Mouse (Mus musculus) heart, embryonic 12.5 days (tissue): Measurements from ENCODE around the gene Tas2r143. TPM values are rescaled to one million over a fixed set of nuclear protein-coding genes. Genes with fewer than 3 reads are reported as not detected.

ENCODE experiments used
- ATAC-seq: fragments of 200-750 bp; cut with Nextera tagmentation; 2 replicates; pipeline ENCODE4 v1.8.0; 2017; ENCODE audit warnings: moderate TSS enrichment, moderate library complexity; ENCODE audit not compliant: insufficient number of reproducible peaks, low FRiP score
- H3K27ac ChIP-seq: fragments of 300-500 bp; sonication (generic); 2 replicates; pipeline ENCODE4 v1.5.1; 2016; ENCODE audit warnings: mild to moderate bottlenecking, moderate library complexity; ENCODE audit not compliant: poor library complexity, severe bottlenecking
- H3K27me3 ChIP-seq: fragments of 300-500 bp; sonication (generic); replicated peaks from 2 replicates; pipeline ENCODE4 v1.6.1; 2016; ENCODE audit warnings: mild to moderate bottlenecking, moderate library complexity
- H3K36me3 ChIP-seq: fragments of 300-500 bp; sonication (generic); 2 replicates; pipeline ENCODE4 v1.6.1; 2016; ENCODE audit warnings: mild to moderate bottlenecking, moderate library complexity
- H3K4me1 ChIP-seq: fragments of 300-500 bp; sonication (generic); replicated peaks from 2 replicates; pipeline ENCODE4 v1.6.1; 2016; ENCODE audit warnings: mild to moderate bottlenecking
- H3K4me2 ChIP-seq: fragments of 300-500 bp; sonication (generic); 2 replicates; pipeline ENCODE4 v1.6.1; 2016; ENCODE audit warnings: mild to moderate bottlenecking, moderate library complexity
- H3K4me3 ChIP-seq: fragments of 300-500 bp; sonication (generic); 2 replicates; pipeline ENCODE4 v1.5.1; 2016; ENCODE audit warnings: mild to moderate bottlenecking
- H3K9ac ChIP-seq: fragments of 300-500 bp; sonication (generic); 2 replicates; pipeline ENCODE4 v1.6.1; 2016; ENCODE audit warnings: mild to moderate bottlenecking, moderate library complexity
- H3K9me3 ChIP-seq: fragments of 300-500 bp; sonication (generic); replicated peaks from 2 replicates; pipeline ENCODE4 v1.6.1; 2016; ENCODE audit warnings: mild to moderate bottlenecking, moderate library complexity
- WGBS: fragments of 180-500 bp; shearing (Covaris S2); methylation state at CpG from one replicate; pipeline ENCODE4 v1.1.7; 2016; 5-methylcytosine and 5-hydroxymethylcytosine counted together
- polyA plus RNA-seq: library from polyadenylated mRNA; unstranded; fragments of >200 nt; fragmentation: Nextera tagmentation; extraction: Ambion mirVana; gene quantifications from 2 replicates; pipeline ENCODE4 v1.2.1, GENCODE M21; 2016

The Tas2r143 gene
- polyA plus RNA-seq, 1 experiment from 2014 or later = not detected

DNA sequence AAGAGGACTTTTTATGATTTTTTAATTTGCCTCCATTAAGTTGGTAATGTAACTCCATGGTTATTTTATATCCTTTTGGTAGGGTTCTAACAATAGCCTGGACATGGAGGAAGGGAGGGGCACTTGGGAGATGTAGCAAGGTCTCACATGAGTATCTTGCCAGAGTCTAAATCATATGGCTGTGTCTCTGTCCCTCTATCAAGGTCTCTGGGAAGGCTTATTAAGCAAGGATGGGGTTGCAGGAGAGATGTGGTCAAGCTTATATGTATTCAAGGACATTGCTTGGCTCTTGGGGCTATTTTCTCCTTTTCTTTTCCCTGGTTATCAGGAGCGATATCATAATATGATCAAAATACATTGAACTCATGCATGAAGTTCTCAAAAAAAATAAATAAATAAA is 1.0 kb upstream of the Tas2r143 start:
- ATAC-seq = no peak
- 100% methylated on average over 1 of the region's 1 CpGs for WGBS
- Histone ChIP-seq H3K4me1 (0 out of 2 replicates have a peak, but pooled peaks cover 8% of the 10 kb centered on the region), H3K36me3 (no peaks in the 10 kb centered on the region), H3K9me3 (no peaks in the 10 kb centered on the region), H3K27ac (no peak overlapping the region), H3K4me2 (no peak overlapping the region), H3K9ac (no peak overlapping the region), H3K27me3 (0 out of 2 replicates have a peak, but pooled peaks cover 3% of the 10 kb centered on the region), H3K4me3 (no peak overlapping the region)

DNA sequence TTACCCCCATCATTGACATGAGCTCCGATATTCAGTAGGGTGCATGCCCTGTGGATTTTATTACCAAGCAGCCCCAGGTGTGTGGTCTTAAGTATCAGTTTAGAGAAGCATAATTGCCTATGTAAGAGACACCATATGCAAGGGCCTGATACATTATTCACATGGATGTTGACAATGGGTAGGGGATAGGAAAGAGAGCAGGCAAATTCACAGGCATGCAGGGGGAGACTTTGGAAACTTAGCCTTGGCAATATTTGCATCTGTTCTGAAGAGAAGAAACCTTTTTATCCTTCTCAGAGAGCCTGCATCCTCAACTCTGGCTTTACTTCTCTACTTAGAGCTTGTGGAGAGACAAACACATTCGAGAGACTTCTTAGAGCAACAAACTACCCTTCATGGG is 5.1 kb downstream of the Tas2r143 start, which contains the start of gene Tas2r135:
Gene Tas2r135, plus strand, starts transcription at position 301 of the 400 bp plus-strand sequence.
- Histone ChIP-seq H3K4me2 (no peak within 1 kb of the TSS), H3K4me3 (no peak within 1 kb of the TSS), H3K9ac (no peak within 1 kb of the TSS), H3K27me3 (peaks cover 9% of the 10 kb centered on the region; the same call in 1 of the 2 replicates), H3K9me3 (no peaks in the 10 kb centered on the region), H3K36me3 (no peaks in the 10 kb centered on the region), H3K4me1 (peaks cover 8% of the 10 kb centered on the region), H3K27ac (no peak within 1 kb of the TSS)
- WGBS = 72% methylated on average over 2 of the region's 2 CpGs
- no peak for ATAC-seq

DNA sequence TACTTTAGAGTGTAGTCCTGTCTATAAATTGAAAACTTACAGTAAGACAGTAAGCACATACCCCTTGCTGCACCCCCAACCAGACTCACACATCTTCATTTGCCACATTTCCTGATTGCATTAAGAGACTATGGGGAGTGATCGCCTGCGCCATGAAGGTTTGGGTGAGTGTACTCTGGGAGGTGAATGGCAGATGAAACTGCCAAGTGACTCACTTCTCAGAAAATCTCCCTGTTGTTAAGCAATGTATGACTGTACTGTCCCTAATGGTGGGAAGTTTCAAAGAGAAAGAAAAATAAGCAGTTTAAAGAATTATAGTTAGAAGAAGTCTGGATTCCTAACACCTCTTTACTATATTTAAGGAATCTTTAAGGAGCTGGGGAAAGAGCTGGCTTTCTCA is 19.4 kb downstream of the Tas2r143 start:
- WGBS = 80% methylated on average over 2 of the region's 2 CpGs
- no peak overlapping the region for H3K4me2 ChIP-seq
- H3K27ac ChIP-seq = no peak overlapping the region
- no peaks in the 10 kb centered on the region for H3K4me1 ChIP-seq
- no peaks in the 10 kb centered on the region for H3K27me3 ChIP-seq
- H3K9me3 ChIP-seq = no peaks in the 10 kb centered on the region
- ATAC-seq = no peak
- H3K36me3 ChIP-seq = no peaks in the 10 kb centered on the region
- no peak overlapping the region for H3K9ac ChIP-seq
- no peak overlapping the region for H3K4me3 ChIP-seq

DNA sequence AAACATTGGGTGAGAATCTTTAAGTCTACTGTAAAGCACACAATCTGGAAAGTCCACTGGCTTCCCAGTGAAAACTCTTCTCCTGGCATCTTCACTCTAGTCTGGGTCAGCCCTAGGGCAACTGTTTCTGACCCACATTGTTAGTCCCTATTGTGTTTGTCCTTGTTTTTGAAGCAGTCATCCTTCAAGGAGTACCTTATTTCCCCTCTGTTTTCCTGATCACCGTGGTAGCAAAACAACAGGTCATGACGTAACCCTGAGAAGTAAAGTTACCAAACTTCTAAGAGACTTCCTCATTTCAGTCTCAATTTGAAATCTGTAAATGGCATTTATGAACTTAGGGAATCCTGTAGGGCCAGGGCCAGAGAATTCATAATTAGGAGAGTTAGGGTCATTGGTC is 21.4 kb downstream of the Tas2r143 start:
- ATAC-seq = no peak
- Histone ChIP-seq H3K4me2 (no peak overlapping the region), H3K27ac (no peak overlapping the region), H3K4me1 (no peaks in the 10 kb centered on the region), H3K27me3 (no peaks in the 10 kb centered on the region), H3K36me3 (no peaks in the 10 kb centered on the region), H3K9ac (no peak overlapping the region), H3K4me3 (no peak overlapping the region), H3K9me3 (no peaks in the 10 kb centered on the region)
- WGBS = 77% methylated on average over 2 of the region's 2 CpGs

DNA sequence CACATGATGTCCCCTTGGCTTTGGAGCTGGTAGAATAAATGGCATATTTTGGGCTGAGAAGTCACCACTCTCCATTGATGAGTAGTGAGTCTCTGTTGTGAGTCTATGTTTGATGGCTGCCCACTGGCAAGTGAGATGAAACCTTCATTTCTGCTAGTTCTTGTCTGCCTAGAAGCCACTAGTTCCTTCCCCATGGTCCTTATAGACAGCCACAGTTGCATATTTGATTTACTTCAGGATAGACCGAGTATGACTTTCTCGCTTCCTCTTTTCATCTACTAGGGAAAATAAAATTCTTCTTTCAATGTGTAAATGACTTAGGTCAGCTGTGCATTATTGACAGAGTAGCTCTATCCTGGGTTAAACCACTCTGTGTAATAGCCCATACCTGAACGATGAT is 24.4 kb downstream of the Tas2r143 start:
- WGBS = 93% methylated on average over 3 of the region's 3 CpGs
- no peaks in the 10 kb centered on the region for H3K36me3 ChIP-seq
- ATAC-seq = no peak

DNA sequence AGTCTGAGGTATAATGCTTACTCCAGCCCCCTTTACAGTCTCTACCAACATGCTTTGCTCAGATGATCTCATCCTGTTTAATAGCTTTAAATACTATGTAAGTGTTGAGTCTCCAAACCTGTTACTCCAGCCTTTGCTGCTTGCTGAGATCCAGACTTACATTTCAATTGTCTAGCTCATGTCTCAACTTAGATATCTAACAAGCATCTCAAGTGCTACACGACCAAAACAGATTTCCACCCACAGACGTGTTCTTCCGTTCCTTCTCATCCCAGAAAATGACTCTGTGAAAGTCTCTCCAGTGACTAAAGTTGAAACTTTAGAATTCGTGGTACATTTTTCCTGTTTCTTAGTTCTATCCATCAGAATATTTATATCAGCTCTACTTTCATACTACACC is 26.3 kb downstream of the Tas2r143 start:
- no peak for ATAC-seq
- Histone ChIP-seq H3K27me3 (no peaks in the 10 kb centered on the region), H3K9me3 (no peaks in the 10 kb centered on the region), H3K9ac (no peak overlapping the region), H3K4me1 (no peaks in the 10 kb centered on the region), H3K4me3 (no peak overlapping the region), H3K4me2 (no peak overlapping the region), H3K36me3 (no peaks in the 10 kb centered on the region), H3K27ac (no peak overlapping the region)
- 61% methylated on average over 4 of the region's 4 CpGs for WGBS

More for the DNA sequence above, 24.4 kb downstream of the Tas2r143 start:
- H3K9ac ChIP-seq = no peak overlapping the region
- no peaks in the 10 kb centered on the region for H3K27me3 ChIP-seq
- no peak overlapping the region for H3K4me2 ChIP-seq
- no peak overlapping the region for H3K4me3 ChIP-seq
- H3K9me3 ChIP-seq = no peaks in the 10 kb centered on the region
- no peaks in the 10 kb centered on the region for H3K4me1 ChIP-seq
- no peak overlapping the region for H3K27ac ChIP-seq

DNA sequence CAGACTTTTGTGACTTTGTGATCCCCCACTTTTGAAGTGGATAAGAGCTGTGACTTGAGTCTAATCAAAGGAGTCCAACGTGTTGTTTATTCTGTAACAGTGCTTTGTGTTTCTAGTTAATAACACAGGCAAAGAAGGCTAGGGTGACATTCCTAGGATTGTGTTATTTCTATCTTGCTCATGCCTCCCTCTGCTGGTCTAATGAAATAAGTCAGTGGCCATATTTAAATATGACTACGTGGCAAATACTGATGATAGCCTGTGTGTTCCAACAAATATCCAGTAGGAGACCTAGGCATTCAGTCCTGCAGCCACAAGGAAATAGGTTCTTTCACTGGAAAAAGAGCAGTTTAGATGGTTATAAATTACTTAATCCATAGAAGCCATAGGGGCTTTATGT is 33.5 kb downstream of the Tas2r143 start:
- no peak overlapping the region for H3K27ac ChIP-seq
- H3K4me1 ChIP-seq = no peaks in the 10 kb centered on the region
- 49% methylated on average over 2 of the region's 2 CpGs for WGBS
- no peaks in the 10 kb centered on the region for H3K9me3 ChIP-seq
- no peaks in the 10 kb centered on the region for H3K36me3 ChIP-seq
- H3K27me3 ChIP-seq = no peaks in the 10 kb centered on the region
- ATAC-seq = no peak
- no peak overlapping the region for H3K9ac ChIP-seq
- H3K4me2 ChIP-seq = no peak overlapping the region
- no peak overlapping the region for H3K4me3 ChIP-seq

DNA sequence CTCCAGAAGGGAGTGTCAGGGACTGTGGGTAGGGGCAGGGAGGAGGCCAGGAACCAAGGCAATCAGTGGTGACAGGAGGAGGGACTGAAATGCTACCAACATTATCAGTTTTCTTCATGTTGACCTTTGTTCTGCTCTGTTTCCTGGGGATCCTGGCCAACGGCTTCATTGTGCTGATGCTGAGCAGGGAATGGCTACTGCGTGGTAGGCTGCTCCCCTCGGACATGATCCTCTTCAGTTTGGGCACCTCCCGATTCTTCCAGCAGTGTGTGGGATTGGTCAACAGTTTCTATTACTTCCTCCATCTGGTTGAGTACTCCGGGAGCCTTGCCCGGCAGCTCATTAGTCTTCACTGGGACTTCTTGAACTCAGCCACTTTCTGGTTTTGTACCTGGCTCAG is 34.4 kb downstream of the Tas2r143 start, which contains the start of gene Tas2r126:
Gene Tas2r126, plus strand, starts transcription at position 90 of the 400 bp plus-strand sequence.
- H3K4me2 ChIP-seq = no peak within 1 kb of the TSS
- no peak within 1 kb of the TSS for H3K27ac ChIP-seq
- no peaks in the 10 kb centered on the region for H3K9me3 ChIP-seq
- H3K4me1 ChIP-seq = no peaks in the 10 kb centered on the region
- H3K9ac ChIP-seq = no peak within 1 kb of the TSS
- H3K36me3 ChIP-seq = no peaks in the 10 kb centered on the region
- ATAC-seq = peak; percentile 42; the same call in 1 of the 2 replicates
- H3K4me3 ChIP-seq = no peak within 1 kb of the TSS
- 45% methylated on average over 6 of the region's 6 CpGs for WGBS
- H3K27me3 ChIP-seq = no peaks in the 10 kb centered on the region

DNA sequence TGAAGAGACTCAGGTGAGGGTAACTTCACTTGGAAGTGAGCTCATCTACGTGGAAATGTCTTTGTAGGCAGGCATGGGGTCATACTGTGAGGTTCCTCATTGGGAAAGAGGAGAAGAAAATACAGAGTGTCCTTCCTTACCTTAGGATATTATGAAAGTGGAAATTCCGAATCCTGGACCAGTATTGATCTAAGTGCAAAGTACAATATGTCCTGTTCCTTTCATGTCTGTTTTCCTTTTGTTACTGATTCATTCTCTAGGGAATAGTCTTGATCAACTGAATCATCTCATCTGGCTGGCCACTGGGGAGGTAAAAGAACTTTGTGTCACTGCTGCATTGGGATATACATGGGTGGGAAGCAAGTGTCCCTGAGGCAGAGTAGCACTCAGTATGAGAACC is 35.5 kb downstream of the Tas2r143 start:
- 76% methylated on average over 2 of the region's 2 CpGs for WGBS
- ATAC-seq = no peak
- Histone ChIP-seq H3K4me1 (no peaks in the 10 kb centered on the region), H3K4me3 (no peak overlapping the region), H3K36me3 (no peaks in the 10 kb centered on the region), H3K9ac (no peak overlapping the region), H3K4me2 (no peak overlapping the region), H3K27me3 (no peaks in the 10 kb centered on the region), H3K9me3 (no peaks in the 10 kb centered on the region), H3K27ac (no peak overlapping the region)

DNA sequence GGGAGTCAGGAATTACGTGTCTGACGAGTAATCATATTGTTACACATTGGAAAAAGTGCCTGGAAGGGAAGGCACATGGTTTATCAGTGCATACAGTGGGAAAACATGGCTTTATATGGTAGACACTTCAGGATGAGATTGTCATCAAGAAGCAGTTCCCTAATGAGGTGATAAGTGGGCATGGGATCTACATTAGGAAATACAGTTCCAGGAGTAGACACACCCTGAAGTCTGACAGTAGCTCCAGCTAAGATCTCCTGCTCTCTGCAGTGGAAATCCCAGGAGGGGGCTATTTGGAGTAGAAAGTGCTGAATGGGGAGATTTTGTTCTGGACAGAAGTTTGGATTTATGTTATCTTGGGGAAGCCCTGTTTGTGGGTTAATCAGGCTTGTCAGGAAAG is 41.4 kb downstream of the Tas2r143 start:
- Histone ChIP-seq H3K4me3 (no peak overlapping the region), H3K4me2 (no peak overlapping the region), H3K9ac (no peak overlapping the region), H3K36me3 (no peaks in the 10 kb centered on the region), H3K4me1 (0 out of 2 replicates have a peak, but pooled peaks cover 3% of the 10 kb centered on the region), H3K27ac (no peak overlapping the region), H3K9me3 (no peaks in the 10 kb centered on the region), H3K27me3 (no peaks in the 10 kb centered on the region)
- ATAC-seq = no peak
- 35% methylated on average over 2 of the region's 2 CpGs for WGBS

DNA sequence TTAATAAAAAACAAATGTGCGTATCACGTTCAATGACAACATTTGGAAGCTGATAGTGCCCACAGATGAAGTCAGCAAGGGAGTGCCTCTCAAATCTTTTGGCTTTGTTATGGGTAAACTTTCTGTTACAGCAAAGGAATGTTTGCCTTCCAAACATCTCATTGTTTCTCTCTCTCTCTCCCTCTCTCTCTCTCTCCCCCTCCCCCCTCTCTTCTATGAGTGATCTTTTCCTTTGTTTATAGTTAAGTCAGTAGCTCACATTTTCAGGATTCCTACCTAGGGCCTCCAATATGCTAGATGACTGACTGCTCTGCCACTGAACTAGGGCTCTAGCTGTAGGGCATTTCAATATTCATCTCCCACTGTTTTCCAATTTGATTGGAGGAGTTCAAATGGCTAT is 44.5 kb downstream of the Tas2r143 start:
- 72% methylated on average over 2 of the region's 2 CpGs for WGBS
- ATAC-seq = no peak
- H3K27ac ChIP-seq = no peak overlapping the region
- H3K4me3 ChIP-seq = no peak overlapping the region
- no peaks in the 10 kb centered on the region for H3K36me3 ChIP-seq
- no peaks in the 10 kb centered on the region for H3K27me3 ChIP-seq
- 0 out of 2 replicates have a peak, but pooled peaks cover 3% of the 10 kb centered on the region for H3K4me1 ChIP-seq
- H3K4me2 ChIP-seq = no peak overlapping the region
- no peaks in the 10 kb centered on the region for H3K9me3 ChIP-seq
- no peak overlapping the region for H3K9ac ChIP-seq

DNA sequence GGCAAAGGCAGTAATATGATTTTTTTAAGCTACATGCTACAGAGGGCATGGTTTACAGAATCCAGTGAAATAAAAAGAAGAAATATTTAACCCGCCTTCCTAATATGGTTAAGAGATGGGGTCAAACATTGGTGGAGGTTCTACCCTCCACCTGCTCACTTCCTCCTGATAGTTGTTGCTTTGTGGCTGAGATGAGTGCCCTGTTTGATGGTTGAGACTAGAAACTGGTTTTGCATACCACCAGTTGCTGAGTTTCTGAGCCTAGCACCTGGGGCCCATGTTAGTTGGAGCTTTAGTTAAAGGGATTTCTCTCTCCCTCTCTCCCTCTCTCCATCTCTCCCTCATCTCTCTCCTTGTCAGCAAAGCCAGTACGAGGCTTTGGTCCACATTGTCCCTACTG is 47.3 kb downstream of the Tas2r143 start:
- Histone ChIP-seq H3K4me3 (no peak overlapping the region), H3K27ac (no peak overlapping the region), H3K27me3 (no peaks in the 10 kb centered on the region), H3K4me1 (no peaks in the 10 kb centered on the region), H3K36me3 (no peaks in the 10 kb centered on the region), H3K9ac (no peak overlapping the region), H3K4me2 (no peak overlapping the region), H3K9me3 (no peaks in the 10 kb centered on the region)
- 73% methylated on average over 2 of the region's 2 CpGs for WGBS
- no peak for ATAC-seq
